Mouse (Mus musculus) CD4-positive, CD25-positive, alpha-beta regulatory T cell, adult 4 months (primary cell): ENCODE measurements at regions not wholly inside any gene's neighbourhood (a gene's known extent, or its start where the extent isn't known, plus 50 kb on each side); places are given as distances from the start of the nearest gene placed in this dataset.

Experiments used
- ATAC-seq: one replicate; pipeline ENCODE4 v1.8.0; 2017

DNA sequence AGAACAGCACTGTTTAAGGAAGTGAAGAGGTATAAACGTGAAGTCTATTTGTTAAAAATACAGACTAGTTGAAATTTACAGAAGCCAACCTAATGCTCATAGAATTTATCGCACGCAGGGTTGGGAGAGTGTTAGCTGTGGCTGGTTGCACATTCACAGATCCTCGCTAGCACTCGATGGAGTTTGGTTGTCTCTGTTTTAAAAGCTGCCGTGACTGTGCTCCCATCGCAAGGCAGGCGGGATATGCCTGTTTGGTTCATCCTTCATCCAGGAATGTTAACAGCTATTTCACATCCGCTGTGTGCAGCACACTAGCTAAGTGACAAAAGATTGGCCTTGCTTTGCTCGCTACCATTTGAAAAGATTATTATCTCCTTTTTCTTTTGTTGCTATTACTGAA is 162.9 kb upstream of the Nr4a3 start:
- no peak for ATAC-seq

GRCm38 (mm10) chr4:47899579-47899978 is 145.4 kb upstream of the Nr4a3 start:
- ATAC-seq: no peak

DNA sequence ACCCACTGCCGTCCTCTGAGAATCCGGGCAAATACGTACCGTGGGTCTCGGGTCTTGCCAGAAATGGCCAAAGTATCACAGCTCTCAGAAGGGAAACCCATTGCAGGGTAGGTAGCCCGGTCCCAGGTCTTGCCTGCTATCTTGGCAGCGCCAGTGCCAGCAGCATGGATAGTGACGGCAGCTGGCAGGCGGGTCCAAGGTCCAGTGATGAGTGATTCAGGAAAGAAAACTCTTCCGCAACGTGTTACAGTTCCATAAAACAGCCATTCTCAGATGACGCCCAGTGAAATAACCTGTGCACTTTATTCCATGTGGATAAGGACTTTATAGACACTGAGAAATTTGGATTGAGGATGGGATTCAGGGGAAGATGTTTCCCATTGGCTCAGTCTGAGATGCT is 142.2 kb upstream of the Nr4a3 start:
- no peak for ATAC-seq

GRCm38 (mm10) chr4:47912259-47912658 is 132.7 kb upstream of the Nr4a3 start:
- no peak for ATAC-seq

DNA sequence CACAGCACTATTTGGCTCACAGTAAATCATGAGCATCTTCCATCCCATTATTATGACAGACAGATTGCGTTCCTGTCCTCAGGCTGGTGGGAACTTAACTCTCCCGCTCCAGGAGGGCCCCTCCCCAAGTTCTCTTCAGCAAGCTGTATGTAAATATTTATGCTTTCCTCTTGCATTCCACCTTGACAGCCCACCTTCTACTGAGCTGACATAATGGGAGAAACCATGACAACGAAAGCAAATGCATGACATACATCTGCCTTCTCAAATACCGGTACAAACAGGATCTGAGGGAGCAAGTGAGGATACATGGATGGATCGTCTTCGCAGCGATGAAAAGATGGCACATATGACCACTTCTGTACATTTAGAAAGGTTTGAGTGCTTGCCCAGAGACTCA is 125.4 kb upstream of the Nr4a3 start:
- no peak for ATAC-seq

GRCm38 (mm10) chr4:47931464-47931863 is 113.5 kb upstream of the Nr4a3 start:
- no peak for ATAC-seq

- no peak for ATAC-seq
These were observed 111.4 kb upstream of the Nr4a3 start for GRCm38 (mm10) chr4:47933526-47933925.

- ATAC-seq: no peak
These were observed 109.4 kb upstream of the Nr4a3 start for GRCm38 (mm10) chr4:47935547-47935946.

DNA sequence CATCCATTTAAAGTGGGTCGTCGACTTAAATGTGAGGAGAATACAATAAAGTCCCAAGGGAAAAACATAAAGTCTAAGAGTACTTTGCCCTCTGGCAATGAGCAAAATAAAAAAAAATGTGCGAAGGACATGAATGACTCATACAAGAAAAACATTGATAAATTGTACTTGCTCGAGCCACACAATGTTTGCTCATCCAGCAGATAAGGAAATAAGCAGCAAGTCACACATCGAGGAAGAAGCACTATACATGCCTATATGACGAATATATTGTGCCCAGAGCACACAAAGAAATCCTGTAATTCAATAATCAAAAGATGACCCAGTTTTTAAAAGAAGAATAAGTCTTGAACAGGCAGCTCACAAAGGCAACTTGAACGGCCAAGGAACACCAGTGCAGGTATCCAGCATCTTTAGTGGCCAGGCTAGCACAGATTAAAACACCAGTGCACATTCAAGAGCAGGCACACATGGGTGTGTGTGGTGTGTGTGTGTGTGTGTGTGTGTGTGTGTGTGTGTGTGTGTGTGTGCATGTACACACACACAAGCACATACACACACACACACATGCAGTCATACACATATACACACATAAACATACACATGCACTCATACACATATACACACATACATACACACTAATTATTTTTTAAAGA is 108.4 kb upstream of the Nr4a3 start:
- ATAC-seq: no peak

GRCm38 (mm10) chr4:47947869-47948573 is 96.9 kb upstream of the Nr4a3 start:
- ATAC-seq: no peak

DNA sequence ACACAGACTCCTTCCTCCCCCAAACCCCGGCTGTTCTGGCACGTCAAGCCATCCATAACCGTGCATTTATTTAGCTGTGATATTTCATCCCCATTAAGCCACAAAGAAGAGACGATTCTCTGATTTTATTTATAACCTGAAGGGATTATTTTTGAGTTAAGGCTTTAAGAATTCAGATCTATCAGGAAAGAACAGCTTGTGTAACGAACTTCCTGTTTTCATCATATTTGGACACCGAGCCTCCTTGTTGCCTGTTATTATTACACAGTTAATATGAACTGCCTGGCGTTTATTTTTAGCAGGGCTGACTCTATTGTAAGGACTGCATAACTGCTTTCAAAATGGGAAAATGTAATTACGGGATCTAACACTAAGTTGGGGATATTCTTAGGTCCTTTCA is 96.2 kb upstream of the Nr4a3 start:
- ATAC-seq: no peak

- ATAC-seq: no peak
These were observed 90.2 kb upstream of the Nr4a3 start for GRCm38 (mm10) chr4:47954576-47955305.

DNA sequence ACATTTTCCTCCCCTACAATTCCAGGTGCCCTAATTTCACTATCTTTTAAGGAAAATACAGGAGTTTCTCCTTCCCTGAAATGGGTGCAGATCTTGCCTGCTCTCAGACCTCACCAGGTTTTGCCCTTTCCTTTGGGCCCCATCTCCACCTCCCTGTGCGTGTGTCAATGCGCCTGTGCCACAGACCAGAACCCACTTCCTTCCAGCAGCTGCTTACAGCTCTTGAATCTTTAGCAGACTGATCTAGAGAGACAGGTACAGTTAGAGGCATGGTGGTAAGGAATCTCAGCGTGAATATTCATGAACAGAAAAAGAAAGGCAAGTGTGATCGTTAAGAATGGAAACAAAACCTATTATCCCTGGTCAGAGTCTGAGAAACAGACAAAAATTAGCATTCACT is 80.3 kb upstream of the Nr4a3 start:
- peak; percentile 65 for ATAC-seq

GRCm38 (mm10) chr4:47971861-47972260 is 73.1 kb upstream of the Nr4a3 start:
- ATAC-seq: no peak

DNA sequence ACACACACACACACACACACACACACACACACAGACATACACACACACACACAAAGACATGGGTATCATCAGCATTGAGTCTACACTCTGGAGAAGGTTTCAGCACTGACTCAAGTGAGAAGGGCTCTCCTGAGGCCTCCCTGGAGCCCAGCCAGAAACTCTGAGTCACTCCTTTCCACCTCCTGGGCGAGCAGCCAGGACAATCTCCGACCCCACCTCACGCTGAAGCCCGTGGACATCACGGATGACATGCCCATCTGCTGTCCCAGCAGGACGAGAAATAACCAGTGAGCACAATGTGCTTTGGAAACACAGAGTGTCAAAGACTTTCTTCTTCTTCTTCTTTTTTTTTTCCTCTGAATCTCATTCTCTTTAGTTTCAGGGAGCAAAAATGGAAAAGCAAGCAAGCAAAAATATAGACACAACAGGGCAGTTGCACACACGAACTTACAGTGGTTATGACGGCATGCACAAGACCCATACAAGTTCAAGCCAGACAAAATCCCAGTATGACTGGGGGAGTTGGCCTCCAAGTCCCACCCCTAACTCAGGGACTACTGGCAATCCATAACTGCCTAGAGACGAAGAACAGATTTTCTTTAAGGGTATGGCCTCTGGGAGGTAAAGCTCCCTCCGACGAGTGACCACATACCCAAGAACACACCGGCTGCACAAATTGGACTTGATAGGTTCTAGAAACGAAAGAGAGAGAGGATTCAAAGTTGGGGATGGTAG is 65.2 kb upstream of the Nr4a3 start:
- ATAC-seq: no peak
